Mouse (Mus musculus): Measurements from ENCODE around the gene Rps18. TPM values are rescaled to one million over a fixed set of nuclear protein-coding genes. Genes with fewer than 3 reads are reported as not detected.
A peak's percentile ranks its signal among the peaks of the same experiment; 100 is the strongest.
"Not testable (repeated sequence)": the region's sequence is repeated elsewhere in the genome, so short reads cannot be mapped to it uniquely, and the experiment has no call there.

Rps18 gene
- polyA plus RNA-seq (2016; fragmentation: Nextera tagmentation; extraction: Ambion mirVana): 934 and 1,034 TPM in 2 replicates

GRCm38 (mm10) chr17:33955555-33956214, at the start of gene Rps18, which contains the start of gene Vps52:
Gene Rps18, minus strand, starts transcription at chr17:33956001.
Gene Vps52, plus strand, starts transcription at chr17:33955812.
- WGBS: under 1% methylated on average over 50 of the region's 50 CpGs
- H3K9me3 ChIP-seq: no peaks in the 10 kb centered on the region
- H3K36me3 ChIP-seq (replicated peaks): peaks cover 56% of the 10 kb centered on the region
- H3K27me3 ChIP-seq: no peaks in the 10 kb centered on the region
- peak within 1 kb of the TSS; percentile 89 for H3K27ac ChIP-seq
- H3K4me2 ChIP-seq: peak within 1 kb of the TSS; percentile 98
- H3K4me3 ChIP-seq (replicated peaks): peak within 1 kb of the TSS; percentile 65
- peak; percentile 90 for ATAC-seq (ENCODE audit: low FRiP score)
- peaks cover 48% of the 10 kb centered on the region for H3K4me1 ChIP-seq
- H3K9ac ChIP-seq: peak within 1 kb of the TSS; percentile 84

GRCm38 (mm10) chr17:34003426-34003825, 47.6 kb upstream of the Rps18 start:
- Histone ChIP-seq H3K4me2 (no peak overlapping the region), H3K9ac (no peak overlapping the region), H3K4me3 (replicated peaks) (no peak overlapping the region), H3K27me3 (peaks cover 39% of the 10 kb centered on the region), H3K4me1 (peaks cover 13% of the 10 kb centered on the region), H3K9me3 (no peaks in the 10 kb centered on the region), H3K27ac (no peak overlapping the region), H3K36me3 (replicated peaks) (no peaks in the 10 kb centered on the region)
- WGBS: 4% methylated on average over 5 of the region's 5 CpGs
- ATAC-seq (ENCODE audit: low FRiP score): no peak

GRCm38 (mm10) chr17:34000796-34001195, 45.0 kb upstream of the Rps18 start:
- H3K4me3 ChIP-seq (replicated peaks); ATAC-seq (ENCODE audit: low FRiP score); H3K9ac ChIP-seq; H3K27ac ChIP-seq; H3K36me3 ChIP-seq (replicated peaks); H3K9me3 ChIP-seq; H3K4me2 ChIP-seq: not testable (repeated sequence)
- H3K4me1 ChIP-seq: peaks cover 13% of the 10 kb centered on the region
- WGBS: 50% methylated on average over 2 of the region's 2 CpGs
- peaks cover 46% of the 10 kb centered on the region for H3K27me3 ChIP-seq

- WGBS: under 1% methylated on average over 30 of the region's 30 CpGs
- peak within 1 kb of the TSS; percentile 64 for H3K9ac ChIP-seq
- H3K4me3 ChIP-seq (replicated peaks): peak within 1 kb of the TSS; percentile 60
- peaks cover 46% of the 10 kb centered on the region for H3K27me3 ChIP-seq
- peak within 1 kb of the TSS; percentile 96 for H3K4me2 ChIP-seq
- peak; percentile 71 for ATAC-seq (ENCODE audit: low FRiP score)
- no peak within 1 kb of the TSS for H3K27ac ChIP-seq
- H3K4me1 ChIP-seq: peaks cover 13% of the 10 kb centered on the region
- no peaks in the 10 kb centered on the region for H3K9me3 ChIP-seq
- H3K36me3 ChIP-seq (replicated peaks): no peaks in the 10 kb centered on the region
Measured at GRCm38 (mm10) chr17:34000150-34000537, 44.3 kb upstream of the Rps18 start, which contains the start of gene H2-K1. Gene H2-K1, minus strand, starts transcription at chr17:34000347.

- Histone ChIP-seq H3K27me3 (peaks cover 46% of the 10 kb centered on the region), H3K9me3 (no peaks in the 10 kb centered on the region), H3K4me2 (peak overlapping the region; percentile 96), H3K27ac (no peak overlapping the region), H3K4me1 (peaks cover 13% of the 10 kb centered on the region), H3K36me3 (replicated peaks) (no peaks in the 10 kb centered on the region), H3K9ac (peak overlapping the region; percentile 64), H3K4me3 (replicated peaks) (peak overlapping the region; percentile 60)
- 2% methylated on average over 87 of the region's 87 CpGs for WGBS
- peak; percentile 51 for ATAC-seq (ENCODE audit: low FRiP score)
Measured at GRCm38 (mm10) chr17:33999341-34000149, 43.7 kb upstream of the Rps18 start.

GRCm38 (mm10) chr17:33998697-33999096, 42.9 kb upstream of the Rps18 start:
- not testable (repeated sequence) for H3K27ac ChIP-seq; H3K9ac ChIP-seq; ATAC-seq (ENCODE audit: low FRiP score); H3K9me3 ChIP-seq; H3K4me3 ChIP-seq (replicated peaks); H3K4me2 ChIP-seq; H3K36me3 ChIP-seq (replicated peaks)
- 61% methylated on average over 5 of the region's 5 CpGs for whole genome bisulfite sequencing
- H3K27me3 ChIP-seq: peaks cover 46% of the 10 kb centered on the region
- peaks cover 13% of the 10 kb centered on the region for H3K4me1 ChIP-seq

GRCm38 (mm10) chr17:33997025-33997424, 41.2 kb upstream of the Rps18 start:
- peaks cover 13% of the 10 kb centered on the region for H3K4me1 ChIP-seq
- not testable (repeated sequence) for H3K9ac ChIP-seq; ATAC-seq (ENCODE audit: low FRiP score); H3K4me2 ChIP-seq; H3K36me3 ChIP-seq (replicated peaks); H3K9me3 ChIP-seq; H3K4me3 ChIP-seq (replicated peaks); H3K27ac ChIP-seq
- H3K27me3 ChIP-seq: peaks cover 42% of the 10 kb centered on the region
- WGBS: 97% methylated on average over 2 of the region's 2 CpGs

GRCm38 (mm10) chr17:33995651-33996050, 39.9 kb upstream of the Rps18 start:
- 71% methylated on average over 3 of the region's 3 CpGs for WGBS
- no peak overlapping the region for H3K4me2 ChIP-seq

GRCm38 (mm10) chr17:33994959-33995358, 39.2 kb upstream of the Rps18 start:
- no peak overlapping the region for H3K4me3 ChIP-seq (replicated peaks)
- WGBS: 91% methylated on average over 8 of the region's 8 CpGs
- no peaks in the 10 kb centered on the region for H3K36me3 ChIP-seq (replicated peaks)
- peaks cover 9% of the 10 kb centered on the region for H3K4me1 ChIP-seq
- no peak overlapping the region for H3K9ac ChIP-seq
- H3K27ac ChIP-seq: no peak overlapping the region
- no peak overlapping the region for H3K4me2 ChIP-seq
- ATAC-seq (ENCODE audit: low FRiP score): no peak
- H3K9me3 ChIP-seq: no peaks in the 10 kb centered on the region
- peaks cover 21% of the 10 kb centered on the region for H3K27me3 ChIP-seq

More at GRCm38 (mm10) chr17:33995651-33996050, 39.9 kb upstream of the Rps18 start:
- Histone ChIP-seq H3K4me3 (replicated peaks) (no peak overlapping the region), H3K9ac (no peak overlapping the region), H3K27me3 (peaks cover 28% of the 10 kb centered on the region), H3K9me3 (no peaks in the 10 kb centered on the region), H3K36me3 (replicated peaks) (no peaks in the 10 kb centered on the region), H3K4me1 (peaks cover 13% of the 10 kb centered on the region), H3K27ac (no peak overlapping the region)
- no peak for ATAC-seq (ENCODE audit: low FRiP score)

GRCm38 (mm10) chr17:33991788-33992664, 36.2 kb upstream of the Rps18 start:
- peak; percentile 39; the same call in 1 of the 2 replicates for ATAC-seq (ENCODE audit: low FRiP score)
- no peak overlapping the region for H3K4me3 ChIP-seq (replicated peaks)
- no peak overlapping the region for H3K27ac ChIP-seq
- no peaks in the 10 kb centered on the region for H3K36me3 ChIP-seq (replicated peaks)
- 0 out of 2 replicates have a peak, but pooled peaks cover 7% of the 10 kb centered on the region for H3K27me3 ChIP-seq
- WGBS: 31% methylated on average over 10 of the region's 10 CpGs
- no peaks in the 10 kb centered on the region for H3K4me1 ChIP-seq
- no peak overlapping the region for H3K9ac ChIP-seq
- no peaks in the 10 kb centered on the region for H3K9me3 ChIP-seq
- no peak overlapping the region for H3K4me2 ChIP-seq

GRCm38 (mm10) chr17:33982136-33982535, 26.3 kb upstream of the Rps18 start:
- peaks cover 36% of the 10 kb centered on the region for H3K27me3 ChIP-seq
- not testable (repeated sequence) for H3K9me3 ChIP-seq; H3K27ac ChIP-seq; H3K36me3 ChIP-seq (replicated peaks); H3K9ac ChIP-seq; ATAC-seq (ENCODE audit: low FRiP score)
- WGBS: 11% methylated on average over 8 of the region's 8 CpGs
- peaks cover 20% of the 10 kb centered on the region for H3K4me1 ChIP-seq
- peak overlapping the region; percentile 45 for H3K4me3 ChIP-seq (replicated peaks)
- H3K4me2 ChIP-seq: peak overlapping the region; percentile 59
